Mouse (Mus musculus) liver, adult (tissue): ENCODE results near the gene Farp1.

ENCODE experiments used
- GATA4 ChIP-seq: IDR thresholded peaks from 2 replicates; pipeline ENCODE4 v1.6.1; 2014; ENCODE audit warnings: mild to moderate bottlenecking, low read length; ENCODE audit not compliant: insufficient replicate concordance

Gene Farp1

DNA sequence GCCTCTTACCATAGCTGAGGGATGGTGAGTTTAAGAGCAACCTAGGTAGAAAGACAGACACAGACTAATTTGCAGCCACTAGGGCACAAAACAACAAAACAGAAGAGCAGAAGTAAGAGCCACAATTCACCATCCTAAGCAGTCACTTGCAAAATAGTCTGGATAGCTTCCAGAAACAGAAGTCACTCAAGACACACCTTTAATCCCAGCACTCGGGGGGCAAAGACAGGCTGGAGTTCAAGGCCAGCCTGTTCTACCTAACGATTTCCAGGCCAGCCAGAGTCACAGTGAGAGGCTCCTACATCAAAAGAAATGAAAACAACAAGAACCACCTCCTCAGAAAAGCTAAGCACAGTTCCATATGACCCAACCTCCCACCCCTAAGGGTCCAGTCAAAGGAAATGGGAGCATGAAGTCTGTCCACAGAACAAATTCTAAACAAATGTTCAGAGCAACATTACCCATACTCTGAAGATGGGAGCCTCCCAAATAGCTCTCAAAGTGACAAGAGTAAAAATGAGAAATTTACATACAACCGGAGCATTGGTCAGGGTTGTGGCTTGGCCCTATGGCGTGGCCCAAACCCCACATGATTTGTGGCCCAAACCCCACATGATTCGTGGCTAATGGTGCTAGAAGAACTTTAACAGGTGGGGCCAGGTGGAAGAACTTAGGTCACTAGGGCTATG is 294.5 kb downstream of the Farp1 start:
- TF ChIP-seq GATA4: no peak

GRCm38 (mm10) chr14:121330090-121330408 is 295.0 kb downstream of the Farp1 start:
- TF ChIP-seq GATA4: no peak
